Mouse (Mus musculus) left cerebral cortex, adult 18-20 months (tissue): ENCODE data around the gene Tra2b. TPM values are rescaled to one million over a fixed set of nuclear protein-coding genes. Genes with fewer than 3 reads are reported as not detected.
"Not testable (repeated sequence)": the region's sequence is repeated elsewhere in the genome, so short reads cannot be mapped to it uniquely, and the experiment has no call there.

Experiments
- DNase-seq, 2 experiments: peaks; one replicate each; pipeline ENCODE4 v3.0.0; 2021 to 2022; ENCODE audit warnings: low spot score in 2 of 2, mixed read lengths in 1 of 2
- total RNA-seq, 2 experiments: library from RNA; stranded (reverse); gene quantifications; 2 replicates each; pipeline ENCODE4 v1.2.3; 2021

Gene Tra2b
- total RNA-seq, 2 experiments from 2014 or later: 76.4 to 79.4 TPM

DNA sequence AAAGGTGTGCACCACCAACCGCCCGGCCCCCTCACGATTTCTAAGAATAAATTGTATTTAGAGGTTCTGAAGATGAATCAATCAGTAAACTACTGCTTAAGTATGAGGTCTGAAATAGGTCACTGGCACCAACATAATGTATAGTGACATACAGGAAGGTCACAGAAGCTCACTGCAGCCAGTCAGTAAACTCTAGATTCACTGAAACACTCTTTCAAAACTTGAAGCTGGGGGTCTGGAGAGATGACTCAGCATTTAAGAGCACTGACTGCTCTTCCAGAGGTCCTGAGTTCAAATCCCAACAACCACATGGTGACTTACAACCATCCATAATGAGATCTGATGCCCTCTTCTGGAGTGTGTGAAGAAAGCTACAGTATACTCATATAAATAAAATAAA, 16.1 kb downstream of the Tra2b start:
- DNase-seq: no peak

DNA sequence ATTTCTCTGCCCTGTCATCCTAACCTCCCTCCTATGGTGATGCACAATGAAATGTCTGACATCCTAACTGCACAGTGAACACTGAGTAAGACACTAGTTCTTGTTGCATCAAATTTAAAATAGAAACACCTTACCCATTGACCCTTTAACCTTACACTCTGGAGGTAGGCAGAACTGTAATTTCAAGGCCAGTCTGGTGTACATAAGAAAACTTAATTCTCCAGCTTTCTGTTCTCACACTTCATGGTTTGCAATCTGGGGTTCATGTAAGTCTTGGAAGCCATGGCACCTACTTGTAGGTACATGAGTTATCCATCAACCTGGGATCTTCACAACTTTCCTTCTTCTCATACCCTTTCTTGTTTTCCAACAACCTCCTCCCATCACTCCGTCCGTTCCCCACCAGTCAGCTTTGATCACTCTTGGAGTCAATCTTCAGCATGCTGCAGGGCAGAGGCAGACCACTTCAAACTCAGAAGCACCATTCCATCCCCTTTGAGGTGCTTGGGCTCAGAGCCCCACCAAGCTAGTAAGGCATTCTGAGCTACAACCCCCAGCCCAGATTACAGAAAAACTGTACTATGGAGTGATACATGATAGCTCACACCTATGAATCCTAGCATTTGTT, 23.5 kb downstream of the Tra2b start:
- DNase-seq: no peak

DNA sequence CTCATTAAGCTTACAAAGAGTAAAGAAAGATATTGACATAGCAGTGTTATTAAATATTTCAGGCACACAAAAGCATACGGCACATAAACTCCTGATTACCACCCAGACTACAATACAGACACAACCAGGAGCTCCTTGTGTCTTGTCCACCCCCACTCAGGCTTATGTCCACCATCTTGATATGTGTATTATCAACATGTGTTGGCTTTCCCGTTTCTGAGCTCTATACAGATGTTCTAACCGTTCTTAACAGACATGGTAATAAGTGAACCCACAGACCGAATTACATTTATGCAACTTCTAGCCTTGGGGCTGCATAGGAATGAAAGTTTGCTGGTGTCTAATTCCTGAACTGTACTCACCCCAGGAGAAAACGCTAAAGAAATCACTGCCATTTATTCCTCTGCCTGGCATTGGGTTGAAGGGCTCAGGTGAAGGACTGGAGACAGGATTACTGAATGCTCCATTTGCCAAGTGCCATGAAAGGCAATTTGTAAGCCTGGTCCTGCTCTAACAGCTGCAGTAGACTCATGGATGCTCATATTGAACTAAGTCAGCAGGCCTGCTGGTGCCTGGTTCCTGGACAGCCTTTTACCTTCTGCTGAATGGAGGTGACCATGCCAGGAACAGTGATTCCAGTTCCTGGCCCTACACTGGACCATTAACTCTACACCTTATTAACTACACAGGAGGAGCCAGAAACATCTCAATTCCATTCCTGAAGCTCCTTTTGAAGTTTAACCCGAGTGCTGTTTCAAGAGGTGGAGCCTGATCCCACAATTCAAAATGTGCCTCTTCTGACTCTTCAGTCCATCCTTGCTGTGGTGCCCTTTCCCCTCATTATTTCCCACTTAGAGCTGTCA, 24.2 kb downstream of the Tra2b start:
- DNase-seq: no peak

DNA sequence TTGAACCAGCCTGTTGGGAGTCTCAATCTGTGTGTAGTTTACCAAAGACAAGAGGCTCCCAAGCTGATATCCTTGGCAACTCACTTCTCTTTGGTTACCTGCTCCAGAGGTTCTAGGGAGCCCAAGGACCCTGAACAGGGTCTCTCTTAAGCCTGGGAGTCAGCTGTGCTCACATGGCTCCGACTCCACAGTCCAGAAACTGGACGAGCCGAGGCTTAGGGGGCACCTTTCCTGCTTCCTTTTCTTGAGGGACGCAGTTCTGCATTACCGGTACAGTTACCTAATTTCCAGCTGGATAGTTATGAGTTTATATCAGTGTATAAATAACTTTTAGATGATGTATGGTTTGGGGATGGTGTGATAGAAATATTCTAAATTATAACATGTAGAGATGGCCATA, 24.9 kb downstream of the Tra2b start:
- no peak for DNase-seq

DNA sequence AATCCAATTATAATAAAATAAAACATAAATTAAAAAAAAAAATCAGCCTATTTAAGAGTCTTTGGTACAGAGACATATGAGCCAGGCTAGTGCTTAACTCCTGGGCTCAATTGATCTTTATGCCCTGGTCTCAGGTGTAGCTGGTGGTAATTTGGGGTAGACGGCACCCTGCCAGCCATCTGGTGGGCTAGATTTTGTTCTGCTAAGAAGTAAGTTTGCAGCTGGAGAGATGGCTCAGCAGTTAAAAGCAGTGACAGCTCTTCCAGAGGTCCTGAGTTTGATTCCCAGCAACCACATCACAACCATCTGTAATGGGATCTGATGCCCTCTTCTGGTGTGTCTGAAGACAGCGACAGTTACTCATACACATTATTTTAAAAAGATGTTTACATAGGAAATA, 25.8 kb downstream of the Tra2b start:
- no peak for DNase-seq

DNA sequence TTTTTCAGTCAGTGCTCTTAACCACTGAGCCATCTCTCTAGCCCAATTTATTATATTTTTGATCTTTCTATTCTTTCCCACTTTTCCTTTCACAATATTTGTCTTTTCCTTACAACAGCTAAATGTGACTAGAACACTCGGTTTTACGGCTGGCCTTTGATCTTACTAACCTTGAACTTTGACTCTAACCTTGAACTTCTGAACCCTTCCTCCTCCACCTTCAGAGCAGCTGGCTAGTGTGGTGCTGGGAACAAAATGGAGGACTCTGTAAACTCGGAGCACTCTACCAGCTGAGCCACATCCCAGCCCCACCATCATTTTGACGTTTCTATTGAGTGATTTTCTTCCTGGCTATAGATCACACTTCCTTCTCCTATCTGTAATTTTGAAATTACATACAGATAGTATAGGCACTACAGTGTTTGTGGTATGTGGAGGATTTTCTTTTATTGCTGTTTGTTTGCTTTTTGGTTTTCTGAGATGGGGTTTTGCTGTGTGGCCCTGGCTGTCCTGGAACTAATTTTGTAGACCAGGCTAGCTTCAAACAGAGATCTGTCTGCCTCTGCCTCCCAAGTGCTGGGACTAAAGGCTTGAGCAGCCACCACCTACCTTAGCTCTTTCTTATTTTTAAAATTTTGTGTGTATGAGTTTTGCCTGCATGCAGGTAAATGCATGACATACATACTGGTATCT, 26.7 kb downstream of the Tra2b start:
- no peak for DNase-seq

DNA sequence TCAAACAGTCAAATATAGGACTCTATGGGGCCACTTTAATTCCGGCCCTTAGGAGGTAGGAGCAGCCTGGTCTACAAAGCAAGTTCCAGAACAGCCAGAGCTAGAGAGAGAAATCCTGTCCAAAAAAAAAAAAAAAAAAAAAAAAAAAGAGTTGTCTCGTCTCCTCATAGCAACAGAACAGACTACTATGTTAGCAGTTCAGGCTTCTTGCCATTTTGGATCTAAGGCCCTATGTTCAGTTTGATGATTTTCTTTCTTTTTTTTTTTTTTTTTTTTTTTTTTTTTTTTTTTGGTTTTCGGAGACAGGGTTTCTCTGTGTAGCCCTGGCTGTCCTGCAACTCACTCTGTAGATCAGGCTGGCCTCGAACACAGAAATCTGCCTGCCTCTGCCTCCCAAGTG, 27.4 kb downstream of the Tra2b start:
- not testable (repeated sequence) for DNase-seq

DNA sequence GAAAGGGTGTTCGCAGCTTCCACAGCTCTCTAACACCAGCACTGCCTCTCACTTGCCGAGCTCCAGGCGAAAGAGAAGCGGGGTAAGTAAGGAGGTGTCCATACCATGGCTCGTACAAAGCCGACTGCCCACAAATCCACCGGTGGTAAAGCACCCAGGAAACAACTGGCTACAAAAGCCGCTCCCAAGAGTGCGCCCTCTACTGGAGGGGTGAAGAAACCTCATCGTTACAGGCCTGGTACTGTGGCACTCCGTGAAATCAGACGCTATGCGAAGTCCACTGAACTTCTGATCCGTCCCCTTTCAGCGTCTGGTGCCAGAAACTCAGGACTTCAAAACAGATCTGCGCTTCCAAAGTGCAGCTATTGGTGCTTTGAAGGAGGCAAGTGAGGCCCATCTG, 29.0 kb downstream of the Tra2b start:
- DNase-seq: no peak

DNA sequence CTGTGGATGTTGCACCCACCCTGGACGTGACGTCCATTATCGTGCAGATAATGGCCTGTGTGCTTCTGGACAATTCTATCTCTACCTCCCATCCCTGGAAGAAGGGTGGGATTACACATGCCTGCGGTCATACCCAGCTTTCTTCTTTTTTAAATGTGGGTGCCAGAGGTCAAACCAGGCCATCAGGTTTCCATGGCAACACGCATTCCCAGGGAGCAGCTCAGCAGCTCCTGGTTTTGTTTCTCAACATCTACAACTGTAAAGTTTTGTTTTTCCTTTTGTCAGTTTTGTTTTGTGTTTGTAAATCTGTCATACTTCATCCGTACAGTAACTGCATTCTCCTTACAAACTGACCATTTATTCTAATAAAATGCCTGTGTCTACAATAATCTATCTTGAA, 31.3 kb downstream of the Tra2b start:
- no peak for DNase-seq

DNA sequence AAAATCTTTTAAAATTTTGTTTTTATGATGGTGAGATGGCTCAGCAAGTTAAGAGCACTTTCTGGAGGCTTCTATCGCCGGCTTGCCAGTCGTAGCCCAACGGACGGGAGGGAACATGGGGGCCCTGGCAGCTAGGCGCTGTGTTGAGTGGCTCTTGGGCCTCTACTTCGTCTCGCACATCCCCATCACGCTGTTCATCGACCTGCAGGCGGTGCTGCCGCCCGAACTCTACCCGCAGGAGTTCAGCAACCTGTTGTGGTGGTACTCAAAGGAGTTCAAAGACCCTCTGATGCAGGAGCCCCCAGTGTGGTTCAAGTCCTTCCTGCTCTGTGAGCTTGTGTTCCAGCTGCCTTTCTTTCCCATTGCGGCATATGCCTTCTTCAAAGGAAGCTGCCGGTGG, 35.5 kb downstream of the Tra2b start:
- not testable (repeated sequence) for DNase-seq

DNA sequence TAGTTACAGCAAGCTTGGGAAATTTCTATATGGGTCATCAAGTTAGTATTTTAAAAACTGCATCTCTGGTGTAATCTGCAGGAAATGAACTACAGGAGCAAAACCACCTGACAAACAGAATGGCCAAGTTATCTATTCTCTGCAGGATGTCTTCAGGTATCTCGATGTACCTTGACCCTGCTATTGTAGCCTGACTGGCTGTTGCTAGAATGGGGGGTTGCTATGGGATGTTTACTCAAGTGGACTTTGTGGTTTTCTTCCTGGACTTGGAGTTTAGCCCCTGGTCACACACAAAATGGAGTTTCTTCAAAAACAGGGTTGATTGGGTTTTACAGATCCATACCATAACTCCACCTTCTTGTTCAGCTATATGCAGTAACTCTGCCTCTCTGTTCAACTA, 62.3 kb downstream of the Tra2b start:
- no peak for DNase-seq

DNA sequence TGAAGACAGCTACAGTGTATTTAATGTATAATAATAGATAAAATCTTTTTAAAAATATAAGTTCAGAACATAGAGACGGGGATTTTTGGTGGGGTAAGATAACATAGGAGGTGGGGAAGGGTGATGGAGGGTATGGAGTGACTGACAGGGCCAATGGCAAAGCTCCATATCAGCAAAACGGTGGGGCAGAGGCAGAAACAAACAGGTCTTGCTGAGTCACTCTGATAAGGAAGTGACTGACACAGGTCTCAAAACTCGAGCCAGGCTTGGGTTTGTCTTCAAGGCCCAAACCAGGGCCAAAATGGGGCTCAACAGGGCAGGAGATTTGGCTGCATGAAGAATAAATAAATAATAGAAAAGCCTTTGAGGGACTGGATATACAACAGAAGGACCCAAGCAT, 63.9 kb downstream of the Tra2b start:
- DNase-seq: no peak

DNA sequence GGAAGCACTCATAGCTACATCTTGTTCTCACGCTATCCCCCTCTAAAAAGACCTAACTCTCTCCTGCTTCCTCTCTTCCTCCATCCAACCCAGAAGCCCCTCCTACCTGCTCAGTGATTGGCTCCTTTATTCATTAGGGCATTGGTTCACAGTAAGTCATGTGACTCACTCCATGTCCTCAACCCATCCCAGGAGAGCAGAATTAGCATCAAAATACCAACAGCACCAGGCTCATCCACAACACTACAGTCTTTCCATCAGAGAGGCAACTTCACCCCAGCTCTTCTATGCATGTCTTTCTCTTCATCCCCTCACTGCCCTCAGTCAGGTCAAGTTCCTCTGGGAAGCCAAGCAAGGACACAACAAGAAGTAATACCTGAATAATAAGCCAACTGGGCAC, 65.3 kb downstream of the Tra2b start:
- DNase-seq: no peak

Other genes starting within 250 kb of the Tra2b start
- under 1 TPM; 0.68 to 1.00 TPM for gene Igf2bp2, start 102.7 kb downstream of the Tra2b start, total RNA-seq
- 100 to 1,000 TPM in 1 of 2 experiments, 10 to 100 TPM in 1; 89.3 to 104 TPM for gene Etv5, start 173.7 kb upstream of the Tra2b start, total RNA-seq